Mouse (Mus musculus) myocyte (in vitro differentiated cells): Measurements from ENCODE around the gene Mov10l1.

ENCODE experiments used
- E2F4 ChIP-seq: IDR thresholded peaks from one replicate; pipeline ENCODE4 v1.6.1; 2011; ENCODE audit warnings: mild to moderate bottlenecking, control low read depth, moderate library complexity; ENCODE audit not compliant: insufficient read depth
- MAX ChIP-seq: IDR thresholded peaks from one replicate; pipeline ENCODE4 v1.6.1; 2011; ENCODE audit warnings: low read depth, mild to moderate bottlenecking, control low read depth
- MYOG ChIP-seq, 3 experiments: IDR thresholded peaks; one replicate each; pipeline ENCODE4 v1.6.1; 2011; ENCODE audit warnings: control low read depth in 2 of 3, low read depth in 2 of 3, mild to moderate bottlenecking in 2 of 3; ENCODE audit not compliant: insufficient read length in 2 of 3, control insufficient read depth in 1 of 3, insufficient read depth in 1 of 3
- POLR2A ChIP-seq: IDR thresholded peaks from one replicate; pipeline ENCODE4 v1.6.1; 2011; ENCODE audit warnings: low read depth, mild to moderate bottlenecking, control low read depth, moderate library complexity; ENCODE audit not compliant: insufficient read length
- POLR2AphosphoS2 ChIP-seq: IDR thresholded peaks from one replicate; pipeline ENCODE4 v1.6.1; 2011; ENCODE audit warnings: low read depth, control low read depth; ENCODE audit not compliant: insufficient read length
- SRF ChIP-seq: IDR thresholded peaks from one replicate; pipeline ENCODE4 v1.6.1; 2011; ENCODE audit warnings: low read depth; ENCODE audit not compliant: control insufficient read depth, insufficient read length
- TCF12 ChIP-seq: IDR thresholded peaks from one replicate; pipeline ENCODE4 v1.6.1; 2011; ENCODE audit warnings: mild to moderate bottlenecking, control low read depth; ENCODE audit not compliant: poor library complexity, insufficient read depth, severe bottlenecking
- TCF3 ChIP-seq: IDR thresholded peaks from one replicate; pipeline ENCODE4 v1.6.1; 2011; ENCODE audit warnings: low read depth, control low read depth; ENCODE audit not compliant: insufficient read length
- USF1 ChIP-seq: IDR thresholded peaks from one replicate; pipeline ENCODE4 v1.6.1; 2011; ENCODE audit warnings: low read depth, mild to moderate bottlenecking, control low read depth, moderate library complexity

DNA sequence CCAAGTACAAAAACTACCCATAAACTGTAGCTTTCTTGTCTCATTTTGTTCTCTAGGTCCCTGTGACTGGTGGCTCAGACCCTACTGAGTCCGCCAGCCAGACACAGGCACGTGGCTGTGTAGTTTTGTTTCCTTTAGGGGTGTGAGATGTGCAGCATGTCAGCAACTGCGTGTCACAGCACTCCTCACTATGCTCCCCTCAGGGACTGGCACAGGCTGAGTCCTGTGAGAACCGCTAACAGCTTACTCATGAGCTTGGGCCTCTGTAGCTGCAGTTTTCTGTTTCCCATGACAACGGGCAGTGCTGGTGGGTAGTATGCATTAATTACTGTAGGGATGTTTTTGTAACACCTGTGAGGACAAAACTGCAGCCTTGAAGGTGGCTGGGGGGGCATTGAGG lies 109.5 kb downstream of the Mov10l1 start:
- TF ChIP-seq MAX (no peak), TCF12 (no peak), POLR2A (peak; percentile 4), USF1 (no peak), POLR2AphosphoS2 (peak; percentile 72), TCF3 (no peak), MYOG (IDR thresholded peaks at IDR 0.05; ENCODE audit: control insufficient read depth in 1 of 3, insufficient read depth in 1 of 3, insufficient read length in 2 of 3, low read depth in 2 of 3) (no peak), SRF (no peak), E2F4 (no peak)
